Mouse (Mus musculus): ENCODE measurements around the gene Ttc17. TPM values are rescaled to one million over a fixed set of nuclear protein-coding genes. Genes with fewer than 3 reads are reported as not detected.
"Not testable (repeated sequence)": the region's sequence is repeated elsewhere in the genome, so short reads cannot be mapped to it uniquely, and the experiment has no call there.

Gene Ttc17
- polyA plus RNA-seq, 1 experiment from 2014 or later, result 19.2 TPM

GRCm38 (mm10) chr2:94404512-94405240 lies 1.8 kb downstream of the Ttc17 start:
- WGBS, result 80% methylated on average over 10 of the region's 10 CpGs

GRCm38 (mm10) chr2:94402561-94402960 lies 3.9 kb downstream of the Ttc17 start:
- Histone ChIP-seq H3K36me3 (no peaks in the 10 kb centered on the region), H3K27ac (no peak overlapping the region), H3K9ac (replicated peaks) (no peak overlapping the region), H3K4me3 (replicated peaks) (no peak overlapping the region), H3K4me2 (no peak overlapping the region), H3K27me3 (no peaks in the 10 kb centered on the region), H3K9me3 (no peaks in the 10 kb centered on the region), H3K4me1 (replicated peaks) (peaks cover 15% of the 10 kb centered on the region)
- 100% methylated on average over 1 of the region's 1 CpGs for WGBS
- ATAC-seq (ENCODE audit: insufficient number of reproducible peaks, insufficient read depth, low FRiP score, low TSS enrichment, low read depth), result no peak

More at GRCm38 (mm10) chr2:94404512-94405240, 1.8 kb downstream of the Ttc17 start:
- no peak for ATAC-seq (ENCODE audit: insufficient number of reproducible peaks, insufficient read depth, low FRiP score, low TSS enrichment, low read depth)
- no peaks in the 10 kb centered on the region for H3K9me3 ChIP-seq
- peaks cover 25% of the 10 kb centered on the region for H3K4me1 ChIP-seq (replicated peaks)
- H3K9ac ChIP-seq (replicated peaks), result no peak overlapping the region
- no peak overlapping the region for H3K4me3 ChIP-seq (replicated peaks)
- no peaks in the 10 kb centered on the region for H3K36me3 ChIP-seq
- peak overlapping the region; percentile 78 for H3K4me2 ChIP-seq
- no peaks in the 10 kb centered on the region for H3K27me3 ChIP-seq
- no peak overlapping the region for H3K27ac ChIP-seq

- H3K9me3 ChIP-seq, result no peaks in the 10 kb centered on the region
- 87% methylated on average over 7 of the region's 7 CpGs for WGBS
- H3K4me1 ChIP-seq (replicated peaks), result peaks cover 11% of the 10 kb centered on the region
- H3K36me3 ChIP-seq, result no peaks in the 10 kb centered on the region
- no peak overlapping the region for H3K27ac ChIP-seq
- no peaks in the 10 kb centered on the region for H3K27me3 ChIP-seq
- no peak overlapping the region for H3K4me3 ChIP-seq (replicated peaks)
- no peak for ATAC-seq (ENCODE audit: insufficient number of reproducible peaks, insufficient read depth, low FRiP score, low TSS enrichment, low read depth)
- H3K9ac ChIP-seq (replicated peaks), result no peak overlapping the region
- H3K4me2 ChIP-seq, result no peak overlapping the region
Measured at GRCm38 (mm10) chr2:94402096-94402495, 4.4 kb downstream of the Ttc17 start.

- H3K36me3 ChIP-seq, result no peaks in the 10 kb centered on the region
- WGBS, result 79% methylated on average over 3 of the region's 3 CpGs
- H3K27ac ChIP-seq, result no peak overlapping the region
- H3K4me2 ChIP-seq, result no peak overlapping the region
- ATAC-seq (ENCODE audit: insufficient number of reproducible peaks, insufficient read depth, low FRiP score, low TSS enrichment, low read depth), result no peak
- H3K4me1 ChIP-seq (replicated peaks), result peaks cover 11% of the 10 kb centered on the region
- H3K9ac ChIP-seq (replicated peaks), result no peak overlapping the region
- H3K9me3 ChIP-seq, result no peaks in the 10 kb centered on the region
- no peak overlapping the region for H3K4me3 ChIP-seq (replicated peaks)
- no peaks in the 10 kb centered on the region for H3K27me3 ChIP-seq
Measured at GRCm38 (mm10) chr2:94401006-94401405, 5.5 kb downstream of the Ttc17 start.

- Histone ChIP-seq H3K27ac (no peak overlapping the region), H3K4me2 (no peak overlapping the region), H3K9me3 (no peaks in the 10 kb centered on the region), H3K4me1 (replicated peaks) (no peaks in the 10 kb centered on the region), H3K27me3 (no peaks in the 10 kb centered on the region), H3K9ac (replicated peaks) (no peak overlapping the region), H3K36me3 (no peaks in the 10 kb centered on the region), H3K4me3 (replicated peaks) (no peak overlapping the region)
- WGBS, result 58% methylated on average over 8 of the region's 8 CpGs
- ATAC-seq (ENCODE audit: insufficient number of reproducible peaks, insufficient read depth, low FRiP score, low TSS enrichment, low read depth), result no peak
Measured at GRCm38 (mm10) chr2:94398138-94398970, 8.1 kb downstream of the Ttc17 start.

- Histone ChIP-seq H3K9me3 (no peaks in the 10 kb centered on the region), H3K27ac (no peak overlapping the region), H3K36me3 (no peaks in the 10 kb centered on the region), H3K4me3 (replicated peaks) (no peak overlapping the region), H3K4me1 (replicated peaks) (no peaks in the 10 kb centered on the region), H3K4me2 (no peak overlapping the region), H3K9ac (replicated peaks) (no peak overlapping the region), H3K27me3 (no peaks in the 10 kb centered on the region)
- WGBS, result 89% methylated on average over 5 of the region's 5 CpGs
- no peak for ATAC-seq (ENCODE audit: insufficient number of reproducible peaks, insufficient read depth, low FRiP score, low TSS enrichment, low read depth)
Measured at GRCm38 (mm10) chr2:94397453-94397852, 9.0 kb downstream of the Ttc17 start.

GRCm38 (mm10) chr2:94396325-94396724 lies 10.2 kb downstream of the Ttc17 start:
- Histone ChIP-seq H3K4me1 (replicated peaks) (no peaks in the 10 kb centered on the region), H3K27ac (no peak overlapping the region), H3K9ac (replicated peaks) (no peak overlapping the region), H3K4me3 (replicated peaks) (no peak overlapping the region), H3K36me3 (no peaks in the 10 kb centered on the region; the same call in 1 of the 2 replicates), H3K27me3 (no peaks in the 10 kb centered on the region), H3K9me3 (no peaks in the 10 kb centered on the region), H3K4me2 (no peak overlapping the region)
- ATAC-seq (ENCODE audit: insufficient number of reproducible peaks, insufficient read depth, low FRiP score, low TSS enrichment, low read depth), result no peak
- WGBS, result 90% methylated on average over 5 of the region's 5 CpGs

GRCm38 (mm10) chr2:94391127-94391526 lies 15.4 kb downstream of the Ttc17 start:
- not testable (repeated sequence) for H3K27ac ChIP-seq; H3K9ac ChIP-seq (replicated peaks); H3K4me1 ChIP-seq (replicated peaks); ATAC-seq (ENCODE audit: insufficient number of reproducible peaks, insufficient read depth, low FRiP score, low TSS enrichment, low read depth); H3K9me3 ChIP-seq; H3K27me3 ChIP-seq; H3K4me2 ChIP-seq; H3K4me3 ChIP-seq (replicated peaks); H3K36me3 ChIP-seq
- WGBS, result 89% methylated on average over 12 of the region's 12 CpGs

GRCm38 (mm10) chr2:94389000-94389399 lies 17.5 kb downstream of the Ttc17 start:
- no peak overlapping the region for H3K4me2 ChIP-seq
- no peak for ATAC-seq (ENCODE audit: insufficient number of reproducible peaks, insufficient read depth, low FRiP score, low TSS enrichment, low read depth)
- H3K4me1 ChIP-seq (replicated peaks), result no peaks in the 10 kb centered on the region
- 86% methylated on average over 9 of the region's 9 CpGs for WGBS
- H3K9ac ChIP-seq (replicated peaks), result no peak overlapping the region
- no peak overlapping the region for H3K4me3 ChIP-seq (replicated peaks)
- no peak overlapping the region for H3K27ac ChIP-seq
- no peaks in the 10 kb centered on the region for H3K9me3 ChIP-seq
- H3K27me3 ChIP-seq, result no peaks in the 10 kb centered on the region
- H3K36me3 ChIP-seq, result peaks cover 12% of the 10 kb centered on the region; the same call in 1 of the 2 replicates

- Histone ChIP-seq H3K27me3 (no peaks in the 10 kb centered on the region), H3K27ac (no peak overlapping the region), H3K36me3 (peaks cover 21% of the 10 kb centered on the region; the same call in 1 of the 2 replicates), H3K4me2 (no peak overlapping the region), H3K4me3 (replicated peaks) (no peak overlapping the region), H3K9ac (replicated peaks) (no peak overlapping the region), H3K9me3 (no peaks in the 10 kb centered on the region), H3K4me1 (replicated peaks) (no peaks in the 10 kb centered on the region)
- ATAC-seq (ENCODE audit: insufficient number of reproducible peaks, insufficient read depth, low FRiP score, low TSS enrichment, low read depth), result no peak
- 92% methylated on average over 5 of the region's 5 CpGs for WGBS
Measured at GRCm38 (mm10) chr2:94387846-94388245, 18.6 kb downstream of the Ttc17 start.

GRCm38 (mm10) chr2:94384483-94384882 lies 22.0 kb downstream of the Ttc17 start:
- H3K36me3 ChIP-seq, result peaks cover 33% of the 10 kb centered on the region; the same call in 1 of the 2 replicates
- H3K4me3 ChIP-seq (replicated peaks); H3K27me3 ChIP-seq; H3K4me2 ChIP-seq; H3K9me3 ChIP-seq; H3K4me1 ChIP-seq (replicated peaks); H3K9ac ChIP-seq (replicated peaks); ATAC-seq (ENCODE audit: insufficient number of reproducible peaks, insufficient read depth, low FRiP score, low TSS enrichment, low read depth); H3K27ac ChIP-seq: not testable (repeated sequence)
- 96% methylated on average over 10 of the region's 10 CpGs for WGBS
